Mouse (Mus musculus) CH12.LX (cell line): Measurements from ENCODE around the gene Pelo. TPM values are rescaled to one million over a fixed set of nuclear protein-coding genes. Genes with fewer than 3 reads are reported as not detected.

Experiments used
- DNase-seq: peaks from one replicate; pipeline ENCODE4 v3.0.0-alpha.2; 2013; ENCODE audit errors: extremely low read depth
- H3K27ac ChIP-seq: 2 replicates; pipeline ENCODE4 v1.5.1; 2012; ENCODE audit warnings: low read depth, mild to moderate bottlenecking, control low read depth, moderate library complexity; ENCODE audit not compliant: insufficient read depth
- H3K27me3 ChIP-seq: replicated peaks from 2 replicates; pipeline ENCODE3; 2012; ENCODE audit warnings: inconsistent platforms
- H3K36me3 ChIP-seq, 2 experiments: replicated peaks in 1 of 2; 2 replicates each; pipeline versions ENCODE3 to v1.6.1; 2012; ENCODE audit warnings: inconsistent platforms in 1 of 2, low read length in 1 of 2, mild to moderate bottlenecking in 1 of 2, mixed read lengths in 1 of 2, moderate library complexity in 1 of 2; ENCODE audit not compliant: control insufficient read depth in 1 of 2, insufficient read depth in 1 of 2
- H3K4me1 ChIP-seq, 2 experiments: 2 replicates each; pipeline ENCODE4 v1.6.1; 2012; ENCODE audit warnings: inconsistent platforms in 1 of 2, moderate library complexity in 1 of 2; ENCODE audit not compliant: insufficient read depth in 2 of 2, control insufficient read depth in 1 of 2
- H3K4me2 ChIP-seq: 2 replicates; pipeline ENCODE4 v1.6.1; 2012; ENCODE audit warnings: low read depth, mild to moderate bottlenecking, control low read depth; ENCODE audit not compliant: poor library complexity, insufficient read depth, severe bottlenecking
- H3K4me3 ChIP-seq, 3 experiments: fragments of 150-350 bp in 1 of 3; sonication (generic) in 1 of 3; replicated peaks in 1 of 3; 2 replicates each; pipeline versions ENCODE3 to v1.5.1; 2011 to 2012; ENCODE audit warnings: low read depth in 2 of 3, low read length in 2 of 3, mild to moderate bottlenecking in 2 of 3, moderate library complexity in 2 of 3, control low read depth in 1 of 3, improper control_type of control experiment in 1 of 3, inconsistent platforms in 1 of 3, mixed read lengths in 1 of 3; ENCODE audit not compliant: poor library complexity in 1 of 3
- H3K79me2 ChIP-seq: replicated peaks from 2 replicates; pipeline ENCODE4 v1.6.1; 2012; ENCODE audit warnings: mild to moderate bottlenecking, moderate library complexity; ENCODE audit not compliant: control insufficient read depth, poor library complexity, insufficient read depth, severe bottlenecking; ENCODE audit errors: extremely low read depth
- H3K9ac ChIP-seq: 2 replicates; pipeline ENCODE4 v1.6.1; 2012; ENCODE audit warnings: low read depth, mild to moderate bottlenecking, control low read depth, moderate library complexity; ENCODE audit not compliant: insufficient read depth
- H3K9me3 ChIP-seq: replicated peaks from 2 replicates; pipeline ENCODE3; 2012; ENCODE audit warnings: low read length, inconsistent platforms, mixed read lengths
- CHD2 ChIP-seq: IDR thresholded peaks from 2 replicates; pipeline ENCODE4 v1.6.1; 2011; ENCODE audit warnings: low read length, improper control_type of control experiment
- CTCF ChIP-seq, 2 experiments: IDR thresholded peaks in 1 of 2; conservative IDR thresholded peaks in 1 of 2; 2 replicates each; pipeline ENCODE4 v1.5.1; 2011 to 2012; ENCODE audit warnings: low read depth in 2 of 2, low read length in 2 of 2, improper control_type of control experiment in 1 of 2, inconsistent platforms in 1 of 2, mild to moderate bottlenecking in 1 of 2, moderate library complexity in 1 of 2
- ELF1 ChIP-seq: IDR thresholded peaks from 2 replicates; pipeline ENCODE4 v1.6.1; 2014; ENCODE audit warnings: low read depth, mild to moderate bottlenecking, inconsistent platforms, low read length, improper control_type of control experiment
- EP300 ChIP-seq: IDR thresholded peaks from 2 replicates; pipeline ENCODE4 v1.6.1; 2011; ENCODE audit warnings: low read length, improper control_type of control experiment
- GABPA ChIP-seq: IDR thresholded peaks from 2 replicates; pipeline ENCODE4 v1.6.1; 2012; ENCODE audit warnings: low read depth, low read length, improper control_type of control experiment, inconsistent platforms; ENCODE audit not compliant: insufficient replicate concordance
- IRF4 ChIP-seq: IDR thresholded peaks from 2 replicates; pipeline ENCODE4 v1.6.1; 2014; ENCODE audit warnings: low read depth, mild to moderate bottlenecking, inconsistent platforms, low read length, improper control_type of control experiment
- MAZ ChIP-seq: IDR thresholded peaks from 2 replicates; pipeline ENCODE4 v1.6.1; 2012; ENCODE audit warnings: low read depth, mild to moderate bottlenecking, inconsistent platforms, low read length, improper control_type of control experiment, moderate library complexity
- MEF2A ChIP-seq: IDR thresholded peaks from 2 replicates; pipeline ENCODE4 v1.6.1; 2014; ENCODE audit warnings: low read depth, mild to moderate bottlenecking, inconsistent platforms, low read length, improper control_type of control experiment, borderline replicate concordance
- MXI1 ChIP-seq: IDR thresholded peaks from 2 replicates; pipeline ENCODE4 v1.6.1; 2011; ENCODE audit warnings: mild to moderate bottlenecking, low read depth, low read length, improper control_type of control experiment
- PAX5 ChIP-seq: IDR thresholded peaks from 2 replicates; pipeline ENCODE4 v1.6.1; 2012; ENCODE audit warnings: low read length, inconsistent platforms, mixed read lengths
- SMC3 ChIP-seq: IDR thresholded peaks from 2 replicates; pipeline ENCODE4 v1.6.1; 2011; ENCODE audit warnings: low read depth, low read length, improper control_type of control experiment
- UBTF ChIP-seq: IDR thresholded peaks from 2 replicates; pipeline ENCODE4 v1.6.1; 2012; ENCODE audit warnings: low read depth, mild to moderate bottlenecking, inconsistent platforms, low read length, improper control_type of control experiment, moderate library complexity
- ZMIZ1 ChIP-seq: IDR thresholded peaks from 2 replicates; pipeline ENCODE4 v1.6.1; 2012; ENCODE audit warnings: low read depth, mild to moderate bottlenecking, inconsistent platforms, low read length, improper control_type of control experiment
- dilution Hi-C: fragments of 300-500 bp; cut with MboI; formaldehyde crosslinking; loops from 2 replicates; pipeline ENCODE4 v1.14.3; 2020; ENCODE audit warnings: low sequenced_read_pairs; ENCODE audit not compliant: extremely low pct_unique_long_range_greater_than_20kb, extremely low pct_ligation_motif_present
- in situ Hi-C: fragments of 300-500 bp; cut with MboI; formaldehyde crosslinking; loops from 3 replicates; pipeline ENCODE4 v1.14.3; 2019; ENCODE audit warnings: low sequenced_read_pairs, low pct_ligation_motif_present, low pct_unique_long_range_greater_than_20kb, mixed read lengths
- polyA plus RNA-seq: library from polyadenylated mRNA; unstranded; fragments of >175 nt; gene quantifications from 2 replicates; pipeline ENCODE4 v1.2.1, GENCODE M21; 2012; ENCODE audit warnings: low read depth; ENCODE audit not compliant: insufficient read length
- total RNA-seq, 2 experiments: library from RNA; depleted of rRNA; stranded (reverse); fragments of 300-350 nt in 1 of 2; fragments of >200 nt in 1 of 2; gene quantifications; 2 replicates each; pipeline ENCODE4 v1.2.3; 2012 to 2014

Gene Pelo
- total and polyA plus RNA-seq, 3 experiments, result 18.9 to 46.0 (median 29.7) TPM

- in situ Hi-C loops, result no loop called here
- H3K27me3 ChIP-seq, result no peaks in the 10 kb centered on the region
- peaks cover 2 to 15% of the 10 kb centered on the region in 2 experiments; a peak in 2 of 4 replicates for H3K4me1 ChIP-seq
- TF ChIP-seq CHD2, result no peak
- no peak for TF ChIP-seq ELF1
- H3K9ac ChIP-seq, result no peak overlapping the region
- DNase-seq, result no peak
- H3K27ac ChIP-seq, result no peak overlapping the region
- dilution Hi-C loops, result no loop called here
- H3K4me2 ChIP-seq, result no peak overlapping the region
- H3K4me3 ChIP-seq, result no peak overlapping the region
- no peaks in the 10 kb centered on the region for H3K9me3 ChIP-seq
- no peaks in the 10 kb centered on the region; the same call in 1 of the 2 replicates for H3K79me2 ChIP-seq
- peaks cover 7 to 20% of the 10 kb centered on the region in 2 experiments for H3K36me3 ChIP-seq
Measured at GRCm38 (mm10) chr13:115082339-115082738, 7.6 kb downstream of the Pelo start.

- Histone ChIP-seq H3K4me1 (0 out of 4 replicates have a peak, but pooled peaks cover 0 to 2% of the 10 kb centered on the region in 2 experiments), H3K27ac (no peak overlapping the region), H3K9ac (no peak overlapping the region), H3K4me2 (no peak overlapping the region), H3K9me3 (no peaks in the 10 kb centered on the region), H3K4me3 (no peak overlapping the region), H3K27me3 (no peaks in the 10 kb centered on the region), H3K36me3 (peaks cover 0 to 4% of the 10 kb centered on the region in 2 experiments), H3K79me2 (no peaks in the 10 kb centered on the region)
- in situ Hi-C loops, result no loop called here
- DNase-seq, result no peak
- TF ChIP-seq GABPA, result no peak
- TF ChIP-seq MEF2A, result no peak
- no peak for TF ChIP-seq MXI1
- no peak for TF ChIP-seq SMC3
- TF ChIP-seq UBTF, result no peak
- TF ChIP-seq ZMIZ1, result no peak
- TF ChIP-seq CTCF (conservative IDR thresholded peaks at IDR 0.05 in 1 of 2, IDR thresholded peaks at IDR 0.05 in 1 of 2; ENCODE audit: low read depth in 2 of 2, low read length in 2 of 2), result no peak
- dilution Hi-C loops, result no loop called here
Measured at GRCm38 (mm10) chr13:115079996-115080585, 9.9 kb downstream of the Pelo start.

GRCm38 (mm10) chr13:115078997-115079685 lies 10.8 kb downstream of the Pelo start:
- Histone ChIP-seq H3K36me3 (peaks cover 0 to 4% of the 10 kb centered on the region in 2 experiments), H3K79me2 (no peaks in the 10 kb centered on the region), H3K9me3 (no peaks in the 10 kb centered on the region), H3K27me3 (no peaks in the 10 kb centered on the region), H3K4me1 (0 out of 4 replicates have a peak, but pooled peaks cover 0 to 2% of the 10 kb centered on the region in 2 experiments), H3K4me3 (no peak overlapping the region), H3K9ac (no peak overlapping the region), H3K4me2 (no peak overlapping the region), H3K27ac (no peak overlapping the region)
- TF ChIP-seq MAZ (no peak), CTCF (conservative IDR thresholded peaks at IDR 0.05 in 1 of 2, IDR thresholded peaks at IDR 0.05 in 1 of 2; ENCODE audit: low read depth in 2 of 2, low read length in 2 of 2) (no peak), EP300 (no peak), PAX5 (no peak), IRF4 (no peak), CHD2 (no peak)
- no peak for DNase-seq
- in situ Hi-C loops, result no loop called here
- dilution Hi-C loops, result no loop called here
